Mouse (Mus musculus) hematopoietic stem cell, adult 5-6 weeks (primary cell): Measurements from ENCODE around the gene Irs2. TPM values are rescaled to one million over a fixed set of nuclear protein-coding genes. Genes with fewer than 3 reads are reported as not detected.

Source experiments
- ATAC-seq, 2 experiments: fragments of 125-278 bp in 1 of 2; replicated peaks in 1 of 2; 2 replicates each; pipeline ENCODE4 v1.8.0; 2016 to 2017; ENCODE audit warnings: inconsistent platforms in 2 of 2, mild to moderate bottlenecking in 2 of 2, moderate number of reproducible peaks in 2 of 2, low read depth in 1 of 2, moderate TSS enrichment in 1 of 2; ENCODE audit not compliant: low FRiP score in 2 of 2, poor library complexity in 2 of 2, severe bottlenecking in 2 of 2, insufficient read depth in 1 of 2, low TSS enrichment in 1 of 2
- total RNA-seq: library from RNA; stranded (forward); fragments of 172-1452, 232-1000 nt; gene quantifications from 2 replicates; pipeline ENCODE4 v1.2.3, GENCODE M21; 2017

Gene Irs2
- total RNA-seq, 1 experiment from 2014 or later: 11.1 TPM

DNA sequence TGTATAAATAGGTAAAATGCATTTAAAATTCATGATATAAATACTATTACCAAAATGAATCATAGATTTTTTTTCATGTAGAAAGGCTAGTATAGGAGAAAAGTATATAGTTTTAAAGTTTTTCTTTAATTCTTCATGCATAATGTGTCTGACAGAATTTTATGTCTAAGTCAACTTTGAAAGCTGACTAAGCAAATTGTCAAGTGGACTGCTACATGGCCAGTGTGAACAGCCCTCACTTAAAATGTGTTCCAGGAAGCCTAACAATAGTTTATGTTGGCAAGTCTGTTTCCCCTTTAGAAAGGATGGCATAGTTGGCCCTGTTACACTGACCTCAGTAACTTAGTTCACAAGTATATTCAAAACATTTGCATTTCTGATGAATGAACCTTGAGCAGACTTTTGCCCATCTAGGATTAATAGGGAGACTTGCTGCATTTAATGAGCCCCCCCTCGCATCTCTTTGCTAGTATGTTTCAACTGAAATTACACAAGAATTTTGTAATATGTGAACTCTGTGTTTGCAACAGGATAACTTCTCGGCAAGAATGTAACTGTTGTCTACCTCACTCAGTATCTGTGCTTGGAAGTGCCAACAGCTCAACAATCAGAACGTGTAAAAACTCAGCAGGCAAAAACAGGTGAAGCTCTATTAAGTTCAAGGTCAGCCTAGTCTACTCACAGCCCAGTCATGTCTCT is 3.7 kb upstream of the Irs2 start:
- no peak for ATAC-seq

DNA sequence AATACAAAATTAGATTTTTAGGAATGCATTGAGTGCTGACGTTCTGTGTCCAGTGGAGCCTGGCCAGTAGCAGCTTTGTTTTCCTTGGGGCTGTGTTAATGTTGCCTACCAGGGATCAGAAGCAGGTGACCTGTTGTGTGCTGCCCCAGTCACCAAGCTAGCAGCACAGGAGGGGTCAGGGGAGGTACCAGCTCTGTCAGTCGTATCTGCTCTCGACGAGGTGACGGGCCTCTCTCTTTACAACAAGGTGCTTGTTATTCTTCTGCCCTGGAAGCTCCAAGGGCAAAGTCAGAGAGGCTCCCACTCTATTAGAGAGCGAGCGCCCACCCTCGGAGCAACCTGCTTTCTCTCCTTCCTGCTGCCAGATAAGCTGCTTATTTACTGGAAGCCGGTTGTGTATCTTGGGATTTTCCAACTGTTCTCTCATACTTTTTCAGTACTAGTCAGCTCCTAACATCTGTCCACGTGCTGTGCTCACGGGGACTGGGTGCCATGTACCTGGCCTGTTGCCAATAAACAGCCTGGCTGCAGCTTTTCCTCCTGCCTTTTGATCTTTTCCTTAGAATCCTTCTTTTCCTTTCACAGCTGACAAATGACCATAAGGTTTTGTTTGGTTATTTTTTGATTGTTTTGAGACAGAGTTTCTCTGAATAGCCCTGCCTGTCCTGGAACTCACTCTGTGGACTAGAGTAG is 2.8 kb upstream of the Irs2 start:
- ATAC-seq: no peak

DNA sequence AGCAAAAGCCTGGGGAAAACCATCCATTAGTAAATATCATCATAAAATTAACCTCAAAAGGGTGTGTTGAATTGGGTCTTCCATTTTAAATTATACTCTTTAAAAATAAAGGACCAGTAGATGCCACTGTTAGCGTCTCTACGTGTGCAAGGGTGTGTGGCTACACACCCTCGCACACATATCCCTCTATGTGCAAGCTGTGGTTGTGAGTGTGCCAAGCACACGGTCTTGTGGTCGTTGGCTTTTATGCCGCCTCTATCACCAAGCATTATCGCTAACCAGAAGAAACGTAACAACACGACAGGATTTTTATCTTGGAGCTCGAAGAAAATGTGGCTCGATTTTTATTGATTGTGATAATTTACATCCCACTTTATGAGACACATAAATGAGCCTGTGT is 2.1 kb upstream of the Irs2 start:
- no peak for ATAC-seq

DNA sequence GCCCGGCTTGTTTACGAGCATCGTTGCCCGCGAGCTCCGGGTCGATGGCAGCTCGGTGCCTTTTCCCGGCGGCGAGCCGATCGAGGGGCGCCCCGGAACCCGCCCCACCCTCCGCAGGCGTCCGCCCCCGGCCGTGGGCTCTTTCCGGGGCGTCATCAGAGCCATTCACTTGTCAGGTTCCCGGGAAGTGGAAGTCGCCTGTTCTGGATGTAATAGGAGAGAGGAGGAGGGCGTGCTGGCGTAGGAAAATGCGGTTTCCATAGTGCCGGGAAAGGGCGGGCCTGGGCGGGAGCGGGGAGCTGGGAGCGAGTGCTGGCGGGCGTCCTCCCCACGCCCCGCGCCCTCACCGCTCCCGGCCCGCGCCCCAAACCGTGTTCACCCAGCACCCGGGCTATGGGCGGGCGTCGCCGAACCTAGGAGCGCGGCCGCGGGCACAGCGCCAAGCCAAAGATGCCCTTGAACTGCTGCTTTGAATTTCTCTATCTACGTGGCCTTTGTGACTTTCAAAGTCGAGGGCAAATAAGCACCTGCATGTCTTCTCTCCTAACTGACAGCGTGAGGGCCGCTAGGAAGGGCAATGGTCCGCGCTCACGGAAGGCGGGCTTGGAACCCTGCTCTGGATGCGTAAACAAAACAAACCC is 1.3 kb upstream of the Irs2 start:
- ATAC-seq: peak in 1 of 2 experiments; percentile 4; a peak in 1 of 4 replicates

DNA sequence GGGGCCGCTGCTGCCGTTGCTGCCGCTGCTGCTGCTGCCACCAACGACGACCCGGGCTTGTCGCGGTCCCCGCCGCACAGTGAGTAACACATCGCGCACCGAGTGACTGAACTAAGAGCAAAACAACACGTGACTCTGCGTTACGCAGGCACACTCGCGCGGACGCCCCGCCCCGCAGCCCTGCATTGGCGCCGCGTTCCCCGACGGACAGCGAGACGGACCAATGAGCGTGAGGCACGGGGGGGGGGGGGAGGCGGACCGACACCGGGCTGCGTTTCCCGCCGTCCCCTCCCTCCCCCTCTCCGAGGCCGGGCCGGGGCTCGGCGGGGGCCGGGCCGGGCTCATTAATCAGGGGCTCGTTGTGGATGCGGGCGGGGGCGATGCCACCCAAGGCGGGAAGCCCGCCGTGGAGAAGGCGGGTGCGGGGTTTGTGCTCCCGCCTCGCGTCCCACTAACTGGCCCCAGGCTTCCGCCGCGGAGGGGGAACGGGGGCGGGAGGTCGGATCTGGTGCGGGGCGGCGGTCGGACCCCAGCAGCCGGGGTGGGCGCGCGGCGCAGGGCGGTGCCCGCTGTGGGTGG is 673 bp upstream of the Irs2 start:
- ATAC-seq: peak; percentile 85 to 88

DNA sequence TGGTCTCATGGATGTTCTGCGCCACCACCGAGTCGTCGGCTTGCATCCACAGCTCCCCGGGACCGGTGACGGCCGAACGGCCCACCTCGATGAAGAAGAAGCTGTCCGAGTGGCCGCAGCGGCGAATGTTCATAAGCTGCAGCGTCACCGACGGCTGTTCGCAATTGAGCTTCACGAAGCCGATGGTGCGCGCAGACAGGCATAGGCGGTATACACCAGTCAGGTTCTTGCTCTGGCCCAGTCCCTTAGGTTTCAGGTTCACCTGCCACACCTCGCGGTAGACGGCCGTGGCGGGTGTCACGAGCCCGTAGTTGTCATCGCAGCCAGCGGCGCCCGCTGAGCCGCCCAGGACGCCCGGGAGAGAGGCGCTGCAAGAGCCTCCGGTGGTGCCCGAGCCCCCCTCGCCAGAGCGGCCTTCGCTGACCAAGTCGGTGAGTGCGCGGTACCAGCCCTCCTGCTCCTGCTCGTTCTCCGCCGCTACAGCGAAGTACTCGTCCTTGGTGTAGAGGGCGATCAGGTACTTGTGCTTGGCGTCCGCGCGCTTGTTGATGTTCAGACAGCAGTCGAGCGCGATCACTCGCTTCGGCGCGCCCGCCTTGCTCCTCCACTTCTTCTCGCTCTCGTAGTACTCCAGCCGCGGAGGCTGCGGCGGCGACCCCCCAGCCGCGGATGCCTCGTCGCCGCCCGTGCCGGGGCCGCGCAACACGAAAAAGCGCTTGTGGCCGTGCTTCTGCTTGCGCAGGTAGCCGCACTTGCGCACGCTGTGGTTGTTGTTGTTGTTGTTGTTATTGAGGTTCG is 478 bp downstream of the Irs2 start:
- no peak for ATAC-seq

DNA sequence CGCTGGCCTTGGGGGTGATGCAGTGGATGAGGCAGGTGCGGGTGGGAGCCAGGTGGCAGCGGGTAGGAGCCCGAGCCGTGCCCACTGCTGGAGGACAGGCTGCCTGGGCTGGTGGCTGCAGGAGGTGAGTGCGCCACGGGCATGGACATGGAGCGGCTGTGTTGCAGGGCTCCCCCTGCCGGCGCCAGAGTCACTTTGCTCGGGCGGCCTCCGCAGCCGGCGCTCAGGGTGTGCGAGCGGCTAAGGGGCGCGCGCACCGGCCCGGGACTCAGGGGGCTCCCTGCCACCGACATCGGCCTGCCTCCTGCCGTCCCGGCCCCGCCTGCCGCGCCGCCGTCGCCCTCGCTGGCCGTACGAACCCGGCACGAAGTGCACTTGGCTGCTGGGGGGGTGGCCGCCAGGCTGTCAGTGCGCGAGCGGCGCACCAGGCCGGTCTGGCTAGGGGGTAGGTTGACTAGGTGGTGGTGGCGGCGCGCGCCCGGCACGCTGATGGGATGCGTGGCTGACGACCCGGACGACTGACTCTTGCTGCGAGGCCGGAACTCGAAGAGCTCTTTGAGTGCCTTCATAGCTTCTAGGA is 1.2 kb downstream of the Irs2 start:
- peak; percentile 43 to 57; a peak in 3 of 4 replicates for ATAC-seq

DNA sequence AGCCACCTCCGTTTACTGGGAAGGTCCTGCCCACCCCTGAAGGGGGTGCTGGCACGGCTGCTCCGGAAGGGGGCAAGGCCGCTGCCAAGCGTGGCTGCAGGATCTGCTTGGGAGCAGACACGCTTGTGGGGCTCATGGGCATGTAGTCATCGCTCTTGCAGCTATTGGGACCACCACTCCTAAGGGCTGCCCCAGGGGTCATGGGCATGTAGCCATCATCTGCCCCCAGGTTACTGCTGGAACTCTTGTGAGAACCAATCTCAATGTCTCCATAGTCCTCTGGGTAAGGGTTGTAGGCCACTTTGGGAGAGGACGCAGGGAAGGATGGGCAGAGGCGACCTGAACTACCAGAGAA is 2.0 kb downstream of the Irs2 start:
- ATAC-seq: no peak

DNA sequence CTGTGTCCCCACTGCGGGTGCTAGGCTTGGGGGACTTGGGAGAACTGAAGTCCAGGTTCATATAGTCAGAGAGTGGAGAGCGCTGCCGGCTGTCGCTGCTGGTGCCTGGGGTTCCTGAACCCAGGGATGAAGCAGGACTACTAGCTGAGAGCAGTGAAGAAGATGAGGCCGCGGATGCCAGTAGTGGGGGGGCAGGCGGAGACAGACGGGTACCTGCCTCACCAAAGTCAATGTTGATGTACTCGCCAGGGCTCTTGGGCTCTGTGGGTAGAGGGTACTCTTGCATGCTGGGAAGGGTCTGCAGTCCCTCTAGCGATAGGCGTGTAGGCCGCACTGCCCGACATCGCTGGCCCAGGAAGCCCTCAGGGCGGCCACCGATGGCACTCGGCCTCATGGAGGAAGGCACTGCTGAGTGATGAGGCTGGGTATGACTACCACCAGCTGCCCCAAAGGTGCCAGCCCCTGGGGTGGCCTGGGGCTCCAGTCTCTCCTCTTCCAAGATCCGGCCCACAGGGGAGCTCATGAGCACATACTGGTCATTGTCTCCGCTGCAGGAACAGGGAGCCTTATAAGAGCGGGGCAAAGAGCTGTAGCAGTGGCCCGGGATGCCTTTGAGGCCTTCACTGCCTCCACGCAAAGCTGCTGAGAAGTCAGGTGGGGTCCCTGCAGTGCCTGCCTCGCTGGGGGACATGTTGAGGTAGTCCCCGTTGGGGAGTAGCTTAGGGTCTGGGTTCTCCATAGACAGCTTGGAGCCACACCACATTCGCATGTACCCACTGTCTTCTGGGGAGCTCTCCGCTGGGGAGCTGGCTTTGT is 2.6 kb downstream of the Irs2 start:
- ATAC-seq: no peak

DNA sequence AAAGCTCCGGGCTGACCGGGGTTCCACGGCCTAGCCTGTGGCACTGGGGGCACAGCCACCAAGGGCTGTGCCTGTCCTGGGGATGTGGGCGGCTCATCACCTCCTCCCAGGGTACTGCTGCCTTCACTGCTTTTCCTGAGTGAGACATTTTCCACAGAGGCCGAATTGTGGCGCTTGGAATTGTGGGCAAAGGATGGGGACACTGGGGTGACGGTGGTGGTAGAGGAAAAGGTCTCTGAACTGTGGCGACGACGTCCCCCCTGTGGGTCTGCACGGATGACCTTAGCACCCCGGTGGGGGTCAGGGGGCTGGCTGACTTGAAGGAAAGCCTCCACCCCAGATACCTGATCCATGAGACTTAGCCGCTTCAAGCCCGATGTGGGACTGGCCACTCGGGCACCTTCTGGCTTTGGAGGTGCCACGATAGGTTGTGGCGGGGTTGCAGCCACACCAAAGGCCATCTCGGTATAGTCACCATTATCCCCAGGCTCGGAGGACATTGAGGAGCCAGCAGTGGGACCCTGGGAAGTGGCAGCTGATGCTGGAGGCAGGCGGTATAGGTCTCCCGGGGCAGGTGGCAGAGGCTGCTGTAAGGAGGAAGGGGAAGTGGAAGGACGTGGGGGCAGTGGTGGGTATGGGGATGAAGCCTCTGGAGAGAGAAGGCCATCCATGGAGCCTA is 3.3 kb downstream of the Irs2 start:
- no peak for ATAC-seq

DNA sequence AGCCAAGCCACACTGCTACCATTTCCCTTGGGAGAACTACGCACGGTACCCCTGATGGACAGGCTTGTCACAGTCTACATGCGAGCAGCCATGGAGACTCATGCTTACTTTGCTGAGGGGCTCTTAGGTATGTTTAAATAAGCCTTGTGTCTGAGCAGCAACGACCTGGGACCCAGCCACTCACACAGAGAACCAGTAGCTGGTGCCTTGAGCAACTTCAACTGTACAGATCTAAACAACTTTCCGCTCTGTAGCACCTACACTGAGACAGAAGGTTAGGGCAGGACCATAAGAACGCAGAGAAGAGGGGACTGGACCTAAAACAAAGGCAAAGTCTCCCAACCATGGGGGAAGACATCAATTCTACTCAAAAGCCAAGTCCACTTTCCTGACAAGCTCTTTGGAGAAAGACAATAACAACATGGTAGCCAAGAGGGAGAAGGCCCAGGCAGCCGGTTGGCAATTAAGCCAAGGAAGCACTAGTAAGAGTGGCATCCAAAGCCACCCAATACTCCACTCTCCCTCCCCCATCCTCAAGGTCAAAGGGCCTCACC is 4.3 kb downstream of the Irs2 start:
- ATAC-seq: no peak

DNA sequence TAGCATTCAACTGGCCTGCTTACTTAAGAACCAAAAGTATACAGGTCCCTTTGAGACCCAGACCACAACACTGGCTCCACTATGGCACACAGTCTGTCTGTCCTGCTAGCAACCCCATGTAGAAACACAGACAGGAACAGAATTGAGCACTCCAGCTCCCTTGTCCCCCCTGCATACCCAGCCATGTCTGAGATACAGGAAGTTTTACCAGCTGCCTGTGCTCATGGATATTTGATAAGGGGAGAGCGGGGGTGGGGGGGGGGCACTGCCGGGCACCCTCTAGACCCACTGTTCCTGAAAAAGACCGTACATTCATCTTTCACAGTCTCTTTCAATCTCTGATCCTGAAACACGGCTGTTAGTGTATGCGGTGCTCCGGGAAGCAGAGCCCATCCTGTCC is 5.0 kb downstream of the Irs2 start:
- ATAC-seq: no peak

DNA sequence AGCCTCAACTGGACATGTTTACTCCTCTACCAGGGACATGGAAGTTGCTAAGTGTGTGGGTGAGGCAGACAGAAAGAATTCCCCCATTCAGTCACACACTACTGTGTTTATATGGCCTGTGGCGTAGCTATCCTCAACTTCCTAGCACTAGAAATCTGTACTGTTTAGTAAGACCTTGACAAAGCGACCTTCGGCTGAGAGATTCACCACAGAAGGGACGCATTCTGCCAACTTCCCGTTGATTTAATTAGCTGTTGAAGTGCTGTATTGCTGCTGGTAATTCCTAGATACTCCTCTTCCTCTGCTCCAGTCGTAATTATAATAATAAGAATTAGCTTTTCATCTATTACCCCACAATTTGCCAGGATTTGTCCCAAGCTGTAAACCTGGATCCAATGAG is 5.4 kb downstream of the Irs2 start:
- no peak for ATAC-seq

DNA sequence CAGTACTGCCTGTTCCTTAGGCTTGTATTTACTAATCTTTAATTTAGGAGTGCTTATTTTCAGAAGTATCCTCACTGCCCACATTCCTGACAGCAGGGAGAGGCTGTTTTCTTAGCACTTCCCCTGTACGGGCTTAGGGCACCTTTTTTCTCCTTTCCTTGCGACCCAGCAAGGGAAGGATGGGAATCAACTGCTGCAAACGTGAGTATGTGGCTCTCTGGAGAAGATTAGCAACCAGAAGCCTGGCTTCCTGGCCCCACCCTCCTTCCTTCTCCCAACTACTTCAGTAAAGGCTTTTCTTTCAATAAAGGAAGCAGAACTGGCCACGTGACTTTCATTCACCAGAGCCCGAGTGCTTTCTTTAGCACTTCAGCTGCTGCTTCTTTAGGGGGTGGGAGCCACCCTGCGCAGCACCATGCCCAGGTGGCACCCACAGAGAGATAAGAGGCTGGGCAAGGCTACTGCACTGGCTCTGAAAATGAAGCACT is 7.2 kb downstream of the Irs2 start:
- peak; percentile 30 to 46 for ATAC-seq

DNA sequence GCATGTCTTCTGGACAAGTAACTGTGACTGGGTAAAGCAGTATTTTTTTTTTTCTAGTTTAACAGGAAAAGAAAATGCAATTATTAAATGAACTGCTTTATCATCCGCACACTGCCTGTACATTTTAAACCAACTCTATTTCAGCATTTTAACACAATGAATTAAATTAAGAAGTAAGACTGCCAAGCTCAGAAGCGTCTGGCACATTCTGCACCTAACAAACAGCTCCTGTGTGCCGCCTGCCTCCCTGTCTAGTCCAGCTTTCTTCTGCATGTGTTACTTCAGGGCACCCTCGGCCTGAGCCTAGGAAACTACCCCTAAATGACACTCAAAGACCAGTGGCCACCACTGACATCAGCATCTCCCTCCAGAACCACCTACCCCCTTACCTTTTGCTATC is 8.7 kb downstream of the Irs2 start:
- no peak for ATAC-seq

DNA sequence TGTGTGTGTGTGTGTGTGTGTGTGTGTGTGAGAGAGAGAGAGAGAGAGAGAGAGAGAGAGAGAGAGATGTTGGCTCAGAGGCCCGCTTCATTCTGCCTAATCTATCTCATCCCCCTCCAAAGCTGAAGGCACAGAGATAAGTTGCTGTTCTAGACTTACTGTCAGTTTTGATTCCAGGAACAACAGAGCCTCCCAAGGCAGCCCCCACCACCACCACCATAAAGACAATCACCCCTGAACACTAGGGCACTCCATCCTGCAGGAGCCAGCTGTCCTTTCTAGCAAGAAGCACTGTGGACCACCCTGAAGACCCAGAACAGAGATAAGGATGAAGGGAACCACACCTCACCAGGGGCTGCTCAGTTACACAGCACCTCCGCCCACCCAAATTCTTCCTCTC is 12.0 kb downstream of the Irs2 start:
- ATAC-seq: no peak
